Mouse (Mus musculus) spleen, adult 2 months (tissue): ENCODE measurements around the gene Pyurf.

Experiments used
- CTCF ChIP-seq: fragments of 200-500 bp; IDR thresholded peaks from 2 replicates; pipeline ENCODE4 v1.5.1; 2011; ENCODE audit warnings: mild to moderate bottlenecking, inconsistent platforms; ENCODE audit not compliant: insufficient read depth, insufficient read length, insufficient replicate concordance; ENCODE audit errors: extremely low read depth
- POLR2A ChIP-seq: fragments of 200-500 bp; IDR thresholded peaks from 2 replicates; pipeline ENCODE4 v1.6.1; 2011; ENCODE audit warnings: low read depth, low read length, inconsistent platforms

DNA sequence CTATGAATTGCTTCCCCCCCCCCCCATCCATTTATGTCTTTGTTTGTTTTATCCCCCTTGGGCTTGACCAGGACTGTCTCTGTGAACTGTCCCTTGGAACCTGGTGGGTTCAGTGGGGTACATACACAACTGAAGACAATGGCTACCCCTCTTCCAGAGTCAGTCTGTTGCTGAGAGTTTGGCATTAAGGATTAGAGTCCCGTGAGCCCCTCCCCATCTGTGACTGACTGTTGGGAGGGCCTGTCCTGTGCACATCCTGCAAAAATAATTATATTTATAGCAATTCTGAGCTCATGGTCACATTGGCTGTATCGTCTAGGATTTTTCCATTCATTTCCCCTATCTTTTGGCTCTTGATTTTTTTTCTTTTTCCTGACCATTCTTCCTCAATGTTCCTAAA lies 11.8 kb upstream of the Pyurf start:
- TF ChIP-seq CTCF: no peak
- TF ChIP-seq POLR2A: no peak
